Mouse (Mus musculus): Measurements from ENCODE around the gene Rab13.

Gene Rab13

DNA sequence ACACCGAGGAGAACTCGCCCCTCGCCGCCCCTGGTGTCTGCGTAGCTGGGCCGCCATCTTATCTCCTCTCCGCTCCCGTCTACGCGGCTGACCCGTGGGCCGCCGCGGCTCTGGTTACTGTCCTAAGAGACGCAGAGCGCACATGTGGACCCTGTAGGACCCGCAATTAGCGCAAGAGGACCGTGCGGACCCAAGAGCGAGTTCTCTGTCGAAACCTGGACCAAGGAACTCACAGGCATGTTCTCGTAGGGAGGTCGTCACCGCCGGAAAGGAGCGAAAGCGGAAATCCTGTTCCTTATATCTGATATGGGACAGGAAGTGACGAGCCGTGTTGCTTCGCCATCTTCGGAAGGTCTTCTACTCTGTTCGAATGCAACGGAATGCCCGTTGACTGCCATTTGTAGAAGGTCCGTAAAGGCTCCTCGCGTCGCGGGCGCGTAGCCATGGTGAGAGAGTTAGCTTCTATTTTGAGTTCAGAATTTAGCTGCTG, at the start of gene Rab13, which contains the start of gene Rps27:
Gene Rab13 (plus strand): TSS at position 319 of the 490 bp plus-strand sequence.
Gene Rps27 (minus strand): TSS at position 275 of the 490 bp plus-strand sequence.
- DNase-seq (ENCODE audit: low read depth, low spot score), result peak; percentile 97

DNA sequence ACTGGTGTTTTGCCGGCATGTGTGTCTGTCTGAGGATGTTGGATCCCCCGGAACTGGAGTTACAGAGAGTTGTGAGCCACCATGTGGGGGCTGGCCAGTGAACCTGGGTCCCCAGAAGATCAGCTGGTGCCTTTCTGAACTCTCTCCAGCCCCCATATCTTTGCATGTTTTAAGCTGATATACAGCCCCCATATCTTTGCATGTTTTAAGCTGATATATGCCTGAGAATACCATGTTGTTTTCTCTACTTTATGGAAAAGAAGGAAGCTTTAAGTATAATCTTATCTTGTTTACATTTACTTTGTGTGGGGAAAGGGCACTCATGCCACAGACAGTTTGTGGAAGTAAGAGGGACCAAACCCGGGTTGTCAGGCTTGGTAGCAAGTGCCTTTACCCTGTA, 33.9 kb upstream of the Rab13 start:
- no peak for DNase-seq (ENCODE audit: low read depth, low spot score)

DNA sequence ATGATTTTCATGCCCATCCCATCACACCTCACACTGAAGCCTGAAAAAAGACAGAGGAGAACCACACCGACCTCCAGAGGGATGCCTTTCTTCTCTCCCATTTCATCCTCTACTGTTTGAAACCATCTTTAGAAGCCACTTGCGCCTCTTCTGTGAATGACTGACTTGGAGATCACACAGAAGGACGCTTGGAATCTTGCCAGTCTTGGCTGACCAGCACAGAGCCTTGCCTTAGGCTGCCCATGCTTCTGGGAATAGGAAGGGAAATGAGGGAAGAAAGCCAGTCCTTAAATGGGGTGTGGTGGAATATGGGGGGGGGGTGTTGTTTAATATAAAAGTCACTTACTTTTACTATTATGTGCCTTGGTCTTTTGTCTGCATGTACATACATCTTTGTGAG, 29.9 kb upstream of the Rab13 start:
- no peak for DNase-seq (ENCODE audit: low read depth, low spot score)

DNA sequence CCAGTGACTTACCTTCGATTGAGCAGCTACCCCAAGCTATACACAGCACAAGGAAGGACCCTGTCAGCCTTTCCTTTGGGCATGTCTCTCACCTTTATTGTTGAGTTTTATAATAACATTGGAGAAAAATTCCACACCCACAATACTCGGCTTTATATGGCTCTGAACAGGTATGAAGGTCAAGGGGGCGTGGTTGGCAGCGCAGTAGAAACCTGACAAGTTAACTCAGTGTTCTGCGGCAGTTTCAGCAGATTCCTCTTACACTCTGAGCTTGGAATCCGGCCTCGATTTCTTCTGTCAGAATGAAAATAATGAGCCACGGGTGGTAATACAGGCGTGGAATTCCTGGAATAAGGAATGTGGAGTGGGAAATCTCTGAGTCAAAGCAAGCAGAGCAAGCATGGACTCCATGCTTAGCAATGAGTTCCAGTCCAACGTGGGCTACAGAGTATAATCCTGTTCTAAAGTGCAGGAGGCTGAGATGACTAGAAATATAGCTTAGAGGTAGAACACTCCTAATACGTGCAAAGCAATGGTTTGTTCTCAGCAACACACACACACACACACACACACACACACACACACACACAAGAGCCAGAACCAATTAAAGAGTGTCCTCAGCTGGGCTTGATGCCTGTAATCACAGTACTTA, 22.5 kb upstream of the Rab13 start:
- no peak for DNase-seq (ENCODE audit: low read depth, low spot score)

DNA sequence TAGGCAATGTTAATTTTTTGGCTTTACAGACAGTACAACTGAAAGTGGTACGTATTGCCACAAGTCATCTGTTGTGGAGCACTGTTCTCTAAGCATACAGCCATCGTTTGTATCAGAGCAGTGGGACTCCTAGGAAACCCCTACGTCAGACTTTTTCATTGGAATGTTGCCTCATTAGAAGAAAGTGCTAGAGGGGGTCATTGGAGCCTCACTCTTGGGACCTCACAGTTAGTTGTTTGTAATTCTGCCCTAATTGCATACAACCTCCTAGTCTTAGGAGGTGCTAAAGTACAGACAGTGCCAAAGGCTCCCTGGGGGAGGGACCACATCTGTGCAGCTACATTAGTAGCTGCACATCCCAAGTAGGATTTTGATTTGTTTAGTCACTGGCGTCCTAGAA, 18.7 kb upstream of the Rab13 start:
- DNase-seq (ENCODE audit: low read depth, low spot score), result no peak

DNA sequence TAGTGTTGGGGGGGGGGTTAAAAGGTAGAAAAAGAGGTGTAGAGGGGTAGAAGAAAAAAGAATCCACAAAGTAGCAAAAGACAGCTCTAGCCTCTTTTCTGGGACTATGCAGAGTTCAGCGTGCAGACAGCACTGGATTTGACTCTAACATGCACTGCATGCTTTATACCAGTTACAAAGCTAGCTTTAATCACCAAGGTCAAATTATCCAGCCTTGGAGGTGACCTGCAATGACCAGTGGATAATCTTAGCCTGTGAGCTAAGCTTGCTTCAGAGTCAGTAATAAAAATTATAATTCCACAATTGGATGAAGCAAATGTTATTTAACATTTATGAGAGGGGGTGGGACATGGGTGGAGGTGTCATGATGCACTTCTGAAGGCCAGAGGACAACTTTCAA, 17.9 kb upstream of the Rab13 start:
- DNase-seq (ENCODE audit: low read depth, low spot score), result no peak

DNA sequence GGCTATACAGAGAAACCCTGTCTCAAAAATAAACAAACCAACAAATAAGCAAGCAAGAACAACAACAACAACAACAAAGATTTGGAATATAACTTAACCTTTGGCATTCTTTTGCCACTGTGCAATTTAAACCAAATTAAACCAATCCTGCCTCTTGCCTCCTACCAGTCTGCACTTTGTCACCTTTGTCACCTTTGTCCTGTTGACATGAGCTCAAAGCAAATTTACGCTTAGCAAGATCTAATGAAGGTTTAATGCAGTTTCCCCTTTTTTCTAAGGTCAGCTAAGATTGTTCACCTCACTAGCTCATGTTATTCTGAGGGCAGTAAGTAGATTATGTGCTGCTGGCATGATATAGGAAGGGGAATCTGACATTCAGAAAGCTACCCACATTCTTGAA, 15.9 kb upstream of the Rab13 start:
- DNase-seq (ENCODE audit: low read depth, low spot score), result no peak

DNA sequence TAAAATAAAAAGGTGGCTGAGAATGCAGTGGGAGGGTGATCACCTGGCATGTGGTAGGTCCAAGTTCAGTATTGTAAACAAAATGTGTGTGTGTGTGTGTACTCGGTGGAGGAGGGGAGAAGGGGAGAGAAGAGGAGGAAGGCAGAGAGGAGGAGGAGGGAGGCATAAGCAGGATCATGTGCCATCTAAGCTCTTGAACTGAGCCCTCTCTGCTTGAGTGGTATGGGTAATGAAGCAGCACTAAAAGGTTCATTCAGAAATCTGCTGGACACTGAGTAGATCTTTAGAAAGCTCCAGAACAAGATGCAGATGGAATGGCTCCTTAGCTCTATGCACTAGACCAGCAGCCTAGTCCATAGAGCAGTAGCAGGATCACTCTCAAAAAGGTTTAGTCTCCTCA, 10.6 kb upstream of the Rab13 start:
- DNase-seq (ENCODE audit: low read depth, low spot score), result no peak

DNA sequence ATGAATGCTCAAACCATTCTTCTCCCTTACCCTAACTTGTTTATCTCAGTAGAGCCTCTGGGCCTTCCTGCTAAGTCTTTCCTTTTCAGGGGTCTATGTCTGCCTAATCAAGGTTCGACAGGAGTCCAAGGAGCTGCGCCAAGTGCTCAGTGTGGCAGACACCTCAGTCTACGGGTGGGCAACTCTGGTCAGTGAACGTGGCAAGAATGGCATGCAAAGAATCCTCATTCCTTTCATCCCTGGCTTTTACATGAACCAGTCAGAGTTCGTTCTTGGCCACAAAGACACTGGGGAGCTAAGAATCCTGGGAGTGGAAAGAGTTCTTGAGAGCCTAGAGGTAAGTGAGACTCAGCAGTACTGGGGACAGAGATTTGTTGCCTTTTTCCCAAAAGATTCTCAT, 9.9 kb upstream of the Rab13 start:
- no peak for DNase-seq (ENCODE audit: low read depth, low spot score)

DNA sequence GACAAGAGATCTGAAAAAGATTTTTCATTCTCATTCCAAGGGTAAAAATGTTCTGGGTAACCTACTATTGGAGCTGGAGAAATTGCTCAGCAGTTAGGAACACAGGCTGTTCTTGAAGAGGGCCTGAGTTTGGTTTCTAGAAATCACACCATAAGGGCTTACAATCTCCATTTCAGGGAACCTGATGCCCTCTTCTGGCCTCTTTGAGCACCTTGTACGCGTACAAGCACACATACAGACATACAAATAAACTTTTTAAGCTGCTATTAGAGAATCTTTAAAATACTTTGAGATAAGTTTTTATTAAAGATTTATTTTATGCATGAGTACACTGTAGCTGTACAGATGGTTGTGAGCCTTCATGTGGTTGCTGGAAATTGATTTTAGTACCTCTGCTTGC, 8.9 kb upstream of the Rab13 start:
- DNase-seq (ENCODE audit: low read depth, low spot score), result no peak

DNA sequence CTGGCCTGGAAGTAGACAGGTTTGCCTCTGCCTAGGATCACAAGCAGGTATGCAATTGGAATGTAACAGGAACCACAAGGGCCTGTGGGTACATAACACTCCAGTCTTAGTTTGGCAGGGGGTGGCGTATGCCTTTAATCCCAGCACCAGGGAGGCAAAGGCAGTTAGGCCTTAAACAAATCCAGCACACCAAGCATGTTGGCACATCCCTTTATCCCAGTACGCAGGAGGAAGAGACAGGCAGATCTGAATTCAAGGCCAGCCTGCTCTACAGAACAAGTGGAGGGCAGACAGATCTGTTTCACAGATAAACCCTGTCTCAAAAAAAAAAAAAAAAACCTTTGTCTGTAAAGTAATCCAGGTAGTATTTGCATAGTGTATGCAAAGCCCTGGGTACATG, 4.8 kb upstream of the Rab13 start:
- no peak for DNase-seq (ENCODE audit: low read depth, low spot score)

DNA sequence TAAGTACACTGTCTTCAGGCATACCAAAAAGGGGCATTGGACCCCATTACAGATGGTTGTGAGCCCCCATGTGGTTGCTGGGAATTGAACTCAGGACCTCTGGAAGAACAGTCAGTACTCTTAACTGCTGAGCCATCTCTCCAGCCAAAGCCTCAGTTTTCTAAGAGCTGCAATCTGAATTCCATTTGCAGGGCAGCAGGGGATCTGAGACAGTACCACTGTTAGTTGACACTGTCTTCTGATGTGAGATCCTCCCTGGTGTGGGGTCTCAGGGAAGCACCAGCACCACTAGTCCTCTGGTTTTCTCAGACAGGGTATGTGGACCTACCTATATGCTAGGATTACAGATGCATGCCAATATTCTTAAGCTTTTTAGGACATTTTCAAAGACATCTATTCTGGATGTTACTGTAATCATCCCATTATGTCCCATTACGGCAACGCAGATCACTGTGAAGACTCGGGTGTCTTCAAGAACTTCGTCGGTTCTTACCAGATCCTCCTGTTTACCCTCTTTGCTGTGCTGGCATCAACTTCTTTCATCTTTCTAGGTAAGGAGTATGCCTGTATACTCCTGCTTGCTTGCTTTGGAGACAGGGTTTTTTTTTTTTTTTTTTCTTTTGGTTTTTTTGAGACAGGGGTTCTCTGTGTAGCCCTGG, 3.5 kb upstream of the Rab13 start:
- DNase-seq (ENCODE audit: low read depth, low spot score), result no peak

DNA sequence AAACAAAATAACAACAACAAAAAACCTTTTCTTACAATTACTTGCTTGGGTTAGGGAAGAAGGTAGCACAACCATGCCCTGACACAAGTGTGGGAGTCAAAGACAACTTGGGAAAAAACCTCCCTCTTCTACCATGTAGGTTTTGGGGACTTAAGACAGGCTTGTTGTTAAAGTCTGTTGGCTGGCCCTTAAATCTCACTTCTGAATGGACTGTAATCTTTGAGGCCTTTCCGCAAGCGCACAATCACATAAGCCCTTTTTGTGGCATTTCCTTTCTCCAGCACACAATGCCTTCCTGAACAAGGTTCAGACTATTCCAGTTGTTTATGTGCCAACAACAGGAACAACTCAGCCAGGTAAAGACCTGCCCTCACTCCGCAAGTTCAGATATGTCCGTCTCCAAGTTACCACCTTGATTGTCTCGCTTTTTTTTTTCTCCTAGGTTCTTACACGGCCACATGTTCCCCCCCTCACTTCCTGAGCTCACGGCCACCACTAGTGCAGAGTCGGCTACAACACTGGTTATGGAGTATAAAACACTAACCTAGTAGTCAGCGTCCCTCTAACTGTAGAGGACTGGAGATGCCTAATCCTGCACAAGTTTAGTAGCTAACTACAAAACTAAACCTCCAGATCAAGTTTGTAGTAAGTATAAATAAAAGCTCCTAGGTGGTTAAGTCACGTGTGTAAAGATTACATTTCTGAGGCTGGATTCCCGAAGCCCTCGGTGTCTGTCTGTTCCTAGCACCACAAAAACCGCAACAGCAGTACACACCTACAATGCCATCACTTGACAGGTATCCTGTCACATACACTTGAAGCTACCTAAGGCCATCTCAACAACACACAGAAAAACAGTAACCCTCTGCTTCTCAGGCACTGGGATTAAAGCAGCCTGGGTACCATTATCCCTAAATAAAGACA, 1.8 kb upstream of the Rab13 start:
- no peak for DNase-seq (ENCODE audit: low read depth, low spot score)

DNA sequence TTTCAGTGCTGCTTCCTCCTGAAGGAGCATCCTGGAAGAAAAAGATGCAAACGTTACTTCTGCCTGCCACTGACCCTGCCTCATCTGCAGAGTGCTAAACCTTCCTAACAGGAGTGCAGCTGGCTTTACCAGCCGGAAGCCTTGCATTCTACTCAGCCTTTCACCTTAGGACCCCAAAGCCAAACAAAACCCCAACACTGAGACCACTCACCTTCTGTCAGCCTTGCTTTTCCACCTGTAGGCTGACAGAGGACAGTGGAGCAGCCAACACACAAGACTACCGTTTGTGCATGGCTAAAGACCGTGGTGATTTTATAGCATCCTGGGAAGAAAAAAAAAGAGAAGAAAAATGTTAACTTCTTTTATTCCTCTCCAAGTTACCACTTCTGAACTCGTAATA, 772 bp upstream of the Rab13 start:
- no peak for DNase-seq (ENCODE audit: low read depth, low spot score)

DNA sequence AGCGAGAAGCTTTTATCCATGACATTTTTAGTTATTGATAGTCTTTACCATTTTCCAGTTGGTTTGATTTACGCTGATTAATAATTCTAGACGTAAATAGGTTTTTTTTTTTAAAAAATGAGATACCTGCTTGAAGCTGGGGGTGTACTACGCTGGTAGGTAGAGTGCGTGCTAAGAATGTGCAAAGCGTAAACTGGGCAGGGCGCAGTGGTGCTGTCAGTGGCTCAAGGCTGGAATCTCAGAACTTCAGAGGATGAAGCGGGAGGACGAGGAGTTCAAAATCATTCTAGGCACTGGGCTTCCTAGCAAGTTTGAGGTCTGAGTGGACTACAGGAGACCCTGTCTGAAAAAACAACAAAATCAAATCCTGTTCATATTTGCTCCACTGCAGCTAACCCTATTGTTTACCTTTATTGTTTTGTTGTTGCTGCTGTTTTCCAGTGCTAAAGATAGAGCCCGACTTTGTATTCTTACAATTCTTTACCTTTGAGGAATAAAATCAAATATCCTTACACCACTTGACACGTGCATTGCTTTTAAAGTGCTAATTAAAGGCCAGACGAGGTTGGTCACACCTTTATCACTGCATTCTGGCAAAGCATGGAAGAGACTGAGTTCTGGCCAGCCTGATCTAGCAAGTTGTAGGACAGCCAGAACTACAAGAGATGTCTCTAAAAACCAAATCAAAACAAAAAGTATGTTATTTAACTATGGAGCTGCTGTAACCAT, 625 bp downstream of the Rab13 start:
- no peak for DNase-seq (ENCODE audit: low read depth, low spot score)

DNA sequence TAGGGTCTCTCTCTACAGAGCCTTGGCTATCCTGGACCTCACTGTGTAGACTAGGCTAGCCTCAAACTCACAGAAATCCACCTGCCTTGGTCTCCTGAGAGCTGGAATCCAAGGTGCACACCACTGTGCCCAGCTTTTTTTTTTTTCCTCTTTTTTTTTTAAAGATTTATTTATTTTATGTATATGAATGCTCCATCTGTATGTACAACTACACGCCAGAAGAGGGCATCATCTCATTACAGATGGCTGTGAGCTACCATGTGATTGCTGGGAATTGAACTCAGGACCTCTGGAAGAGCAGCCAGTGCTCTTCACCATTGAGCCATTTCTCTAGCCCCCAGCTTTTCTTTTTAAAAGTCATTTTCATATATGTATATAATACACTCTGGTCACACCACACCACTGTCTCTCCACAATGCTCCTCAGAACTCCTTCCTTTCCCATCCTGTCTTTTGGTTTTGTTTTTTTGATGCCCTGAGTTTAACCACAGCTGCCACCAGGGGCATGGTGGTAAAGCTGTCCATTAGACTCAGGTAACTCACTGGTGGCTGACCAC, 2.4 kb downstream of the Rab13 start:
- DNase-seq (ENCODE audit: low read depth, low spot score), result no peak

DNA sequence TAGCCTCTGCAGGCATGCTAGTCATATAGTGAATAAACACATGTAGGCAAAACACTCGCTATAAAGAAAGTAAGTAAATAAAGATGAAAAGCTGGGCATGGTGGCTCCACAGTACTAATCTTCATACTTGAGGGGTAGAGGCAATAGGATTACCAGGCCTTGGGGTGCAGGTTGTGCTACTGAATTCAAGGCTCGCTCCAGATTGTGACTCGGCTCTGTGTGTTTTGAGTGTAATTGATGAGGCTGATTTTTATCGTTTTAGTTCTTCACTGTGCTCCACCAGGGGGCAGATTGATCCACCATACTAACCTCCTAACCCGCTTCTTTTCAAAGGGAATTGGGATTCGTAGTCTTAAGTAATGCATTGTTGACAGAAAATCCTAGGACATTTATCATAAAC, 6.6 kb downstream of the Rab13 start:
- DNase-seq (ENCODE audit: low read depth, low spot score), result no peak

DNA sequence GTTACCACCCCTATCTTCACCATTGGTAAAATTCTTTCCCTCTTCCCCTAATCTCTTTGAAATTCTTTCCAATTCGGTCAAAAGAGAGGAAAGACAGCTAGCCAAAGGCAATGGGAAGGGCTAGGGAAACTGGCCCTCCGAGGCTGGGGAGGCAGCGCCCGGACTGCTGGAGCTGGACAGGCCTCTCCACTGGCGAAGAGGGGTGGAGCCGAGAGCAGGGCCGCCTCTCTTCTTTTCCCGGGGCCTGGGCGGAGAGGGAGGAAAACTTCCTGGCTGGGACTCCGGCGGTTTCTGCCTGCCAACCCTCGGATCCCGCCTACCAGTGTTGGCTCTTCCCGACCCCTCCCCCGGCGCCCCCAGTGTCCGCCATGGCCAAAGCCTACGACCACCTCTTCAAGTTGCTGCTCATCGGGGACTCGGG, 7.0 kb downstream of the Rab13 start:
- DNase-seq (ENCODE audit: low read depth, low spot score), result no peak

DNA sequence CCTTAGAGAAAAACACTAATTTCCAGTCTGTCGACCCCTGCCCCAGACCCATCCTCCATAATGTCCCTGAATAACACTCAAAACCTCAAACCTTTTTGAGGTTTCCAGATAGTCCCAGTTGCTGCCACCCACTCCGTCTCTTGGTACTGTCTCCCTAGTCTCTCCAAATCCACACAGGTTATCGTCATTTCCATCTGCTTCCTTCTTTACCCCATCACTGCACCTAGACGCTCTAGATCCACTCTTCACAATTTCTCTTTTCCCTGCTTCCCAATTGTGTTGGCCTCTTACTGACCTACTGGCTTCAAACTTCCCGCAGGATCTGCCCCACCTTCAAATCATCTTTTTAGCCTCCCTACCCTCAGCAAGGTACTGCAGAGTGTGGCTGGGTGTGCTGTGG, 7.6 kb downstream of the Rab13 start:
- DNase-seq (ENCODE audit: low read depth, low spot score), result no peak

DNA sequence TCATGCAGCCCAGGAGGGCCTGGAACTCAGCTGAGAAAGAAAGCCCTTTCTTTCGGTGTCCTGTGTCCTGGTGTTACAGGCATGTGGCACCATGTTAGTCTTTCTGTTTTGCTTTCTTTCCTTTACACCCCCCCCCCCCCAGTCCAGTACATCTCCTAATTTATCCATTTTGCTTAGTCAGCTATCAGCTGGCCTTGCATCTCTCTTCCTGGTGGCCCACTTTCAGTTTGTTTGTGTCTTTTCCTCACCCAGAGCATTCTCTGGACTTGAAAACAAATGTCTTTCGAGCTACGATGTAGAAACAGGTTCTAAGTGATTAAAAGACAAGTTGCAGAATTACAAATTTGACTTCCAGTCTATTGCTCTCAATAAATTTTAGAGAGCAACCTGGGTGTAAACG, 9.0 kb downstream of the Rab13 start:
- no peak for DNase-seq (ENCODE audit: low read depth, low spot score)

DNA sequence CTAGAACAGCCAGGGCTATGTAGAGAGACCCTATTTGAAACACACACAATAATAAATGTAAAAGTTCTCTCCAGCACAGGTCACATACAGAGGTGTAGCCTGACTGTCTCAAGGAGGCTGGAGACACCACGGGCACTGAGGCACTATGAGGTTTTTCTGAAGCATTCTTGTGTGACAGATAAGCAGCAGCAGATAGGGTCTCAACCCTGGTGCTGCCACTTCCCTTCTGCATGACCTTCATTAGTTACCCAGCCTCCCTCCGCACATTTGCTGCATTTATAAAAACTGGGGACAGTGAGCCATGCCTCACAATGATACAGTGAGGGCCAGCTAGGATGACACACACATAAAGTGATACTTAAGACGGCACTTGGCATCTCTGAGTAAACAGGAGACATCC, 9.4 kb downstream of the Rab13 start:
- DNase-seq (ENCODE audit: low read depth, low spot score), result no peak

Data from telencephalon, adult 2 months (tissue).